Mouse (Mus musculus) embryonic facial prominence, embryonic 10.5 days (tissue): Measurements from ENCODE around the gene Nudt22. TPM values are rescaled to one million over a fixed set of nuclear protein-coding genes. Genes with fewer than 3 reads are reported as not detected.

Experiments
- DNase-seq: peaks from one replicate; pipeline ENCODE4 v3.0.0-alpha.2; 2017; ENCODE audit warnings: low spot score
- H3K27ac ChIP-seq: fragments of 300-500 bp; sonication (generic); replicated peaks from 2 replicates; pipeline ENCODE4 v1.5.1; 2016; ENCODE audit warnings: mild to moderate bottlenecking
- H3K27me3 ChIP-seq: fragments of 300-500 bp; sonication (generic); replicated peaks from 2 replicates; pipeline ENCODE4 v1.6.1; 2016; ENCODE audit warnings: low read depth, mild to moderate bottlenecking; ENCODE audit not compliant: poor library complexity, severe bottlenecking
- H3K36me3 ChIP-seq: fragments of 300-500 bp; sonication (generic); replicated peaks from 2 replicates; pipeline ENCODE4 v1.6.1; 2016; ENCODE audit warnings: mild to moderate bottlenecking, moderate library complexity
- H3K4me1 ChIP-seq: fragments of 300-500 bp; sonication (generic); 2 replicates; pipeline ENCODE4 v1.6.1; 2016
- H3K4me3 ChIP-seq: fragments of 300-500 bp; sonication (generic); 2 replicates; pipeline ENCODE4 v1.5.1; 2016; ENCODE audit warnings: mild to moderate bottlenecking, moderate library complexity
- H3K9me3 ChIP-seq: fragments of 300-500 bp; sonication (generic); 2 replicates; pipeline ENCODE4 v1.6.1; 2016; ENCODE audit warnings: mild to moderate bottlenecking
- WGBS: fragments of 180-500 bp; shearing (Covaris S2); methylation state at CpG from one replicate; pipeline ENCODE4 v1.1.7; 2016; 5-methylcytosine and 5-hydroxymethylcytosine counted together
- polyA plus RNA-seq: library from polyadenylated mRNA; unstranded; fragments of >200 nt; fragmentation: Nextera tagmentation; extraction: Ambion mirVana; gene quantifications from 2 replicates; pipeline ENCODE4 v1.2.1, GENCODE M21; 2016

Gene Nudt22
- polyA plus RNA-seq, 1 experiment from 2014 or later, result 20.1 TPM

GRCm38 (mm10) chr19:6980381-6981093 is 15.4 kb downstream of the Nudt22 start, which contains the start of gene Fkbp2:
TSS of gene Fkbp2 (minus strand) at chr19:6980501.
- peak; percentile 98 for DNase-seq
- H3K9me3 ChIP-seq, result no peaks in the 10 kb centered on the region
- H3K36me3 ChIP-seq, result peaks cover 71% of the 10 kb centered on the region
- H3K27me3 ChIP-seq, result no peaks in the 10 kb centered on the region
- WGBS, result 2% methylated on average over 38 of the region's 38 CpGs
- H3K4me3 ChIP-seq, result peak within 1 kb of the TSS; percentile 92
- peaks cover 52% of the 10 kb centered on the region for H3K4me1 ChIP-seq
- H3K27ac ChIP-seq, result peak within 1 kb of the TSS; percentile 98

- Histone ChIP-seq H3K4me3 (peak overlapping the region; percentile 92), H3K4me1 (peaks cover 52% of the 10 kb centered on the region), H3K27ac (peak overlapping the region; percentile 98), H3K27me3 (no peaks in the 10 kb centered on the region), H3K9me3 (no peaks in the 10 kb centered on the region), H3K36me3 (peaks cover 63% of the 10 kb centered on the region)
- peak; percentile 100 for DNase-seq
- WGBS, result under 1% methylated on average over 59 of the region's 59 CpGs
These were observed 16.2 kb downstream of the Nudt22 start for GRCm38 (mm10) chr19:6979486-6980380.

- whole genome bisulfite sequencing, result 13% methylated on average over 11 of the region's 11 CpGs
- Histone ChIP-seq H3K4me1 (peaks cover 53% of the 10 kb centered on the region), H3K36me3 (peaks cover 57% of the 10 kb centered on the region), H3K27me3 (no peaks in the 10 kb centered on the region), H3K4me3 (peak overlapping the region; percentile 92), H3K27ac (peak overlapping the region; percentile 98), H3K9me3 (no peaks in the 10 kb centered on the region)
- DNase-seq, result peak; percentile 37
These were observed 16.9 kb downstream of the Nudt22 start for GRCm38 (mm10) chr19:6979001-6979479.

GRCm38 (mm10) chr19:6978639-6978974 is 17.3 kb downstream of the Nudt22 start:
- Histone ChIP-seq H3K4me1 (peaks cover 57% of the 10 kb centered on the region), H3K9me3 (no peaks in the 10 kb centered on the region), H3K27ac (0 out of 2 replicates have a peak overlapping the region, but pooled peaks have one; percentile 40), H3K27me3 (no peaks in the 10 kb centered on the region), H3K4me3 (peak overlapping the region; percentile 92), H3K36me3 (peaks cover 53% of the 10 kb centered on the region)
- DNase-seq, result no peak
- 58% methylated on average over 3 of the region's 3 CpGs for whole genome bisulfite sequencing

GRCm38 (mm10) chr19:6977759-6978638 is 17.9 kb downstream of the Nudt22 start:
- Histone ChIP-seq H3K4me1 (peaks cover 60% of the 10 kb centered on the region), H3K4me3 (peak overlapping the region; percentile 92)

GRCm38 (mm10) chr19:6975537-6976521 is 20.1 kb downstream of the Nudt22 start, which contains the start of gene Plcb3:
TSS of gene Plcb3 (minus strand) at chr19:6976470.
- WGBS, result under 1% methylated on average over 16 of the region's 16 CpGs
- Histone ChIP-seq H3K27ac (peak within 1 kb of the TSS; percentile 95), H3K27me3 (no peaks in the 10 kb centered on the region; the same call in 1 of the 2 replicates), H3K4me1 (peaks cover 74% of the 10 kb centered on the region), H3K9me3 (no peaks in the 10 kb centered on the region), H3K36me3 (peaks cover 33% of the 10 kb centered on the region), H3K4me3 (peak within 1 kb of the TSS; percentile 92)
- peak; percentile 79 for DNase-seq

More at GRCm38 (mm10) chr19:6977759-6978638, 17.9 kb downstream of the Nudt22 start:
- H3K9me3 ChIP-seq, result no peaks in the 10 kb centered on the region
- WGBS, result 90% methylated on average over 13 of the region's 13 CpGs
- peaks cover 47% of the 10 kb centered on the region for H3K36me3 ChIP-seq
- no peaks in the 10 kb centered on the region for H3K27me3 ChIP-seq
- H3K27ac ChIP-seq, result peak overlapping the region; percentile 40; the same call in 1 of the 2 replicates
- DNase-seq, result no peak

DNA sequence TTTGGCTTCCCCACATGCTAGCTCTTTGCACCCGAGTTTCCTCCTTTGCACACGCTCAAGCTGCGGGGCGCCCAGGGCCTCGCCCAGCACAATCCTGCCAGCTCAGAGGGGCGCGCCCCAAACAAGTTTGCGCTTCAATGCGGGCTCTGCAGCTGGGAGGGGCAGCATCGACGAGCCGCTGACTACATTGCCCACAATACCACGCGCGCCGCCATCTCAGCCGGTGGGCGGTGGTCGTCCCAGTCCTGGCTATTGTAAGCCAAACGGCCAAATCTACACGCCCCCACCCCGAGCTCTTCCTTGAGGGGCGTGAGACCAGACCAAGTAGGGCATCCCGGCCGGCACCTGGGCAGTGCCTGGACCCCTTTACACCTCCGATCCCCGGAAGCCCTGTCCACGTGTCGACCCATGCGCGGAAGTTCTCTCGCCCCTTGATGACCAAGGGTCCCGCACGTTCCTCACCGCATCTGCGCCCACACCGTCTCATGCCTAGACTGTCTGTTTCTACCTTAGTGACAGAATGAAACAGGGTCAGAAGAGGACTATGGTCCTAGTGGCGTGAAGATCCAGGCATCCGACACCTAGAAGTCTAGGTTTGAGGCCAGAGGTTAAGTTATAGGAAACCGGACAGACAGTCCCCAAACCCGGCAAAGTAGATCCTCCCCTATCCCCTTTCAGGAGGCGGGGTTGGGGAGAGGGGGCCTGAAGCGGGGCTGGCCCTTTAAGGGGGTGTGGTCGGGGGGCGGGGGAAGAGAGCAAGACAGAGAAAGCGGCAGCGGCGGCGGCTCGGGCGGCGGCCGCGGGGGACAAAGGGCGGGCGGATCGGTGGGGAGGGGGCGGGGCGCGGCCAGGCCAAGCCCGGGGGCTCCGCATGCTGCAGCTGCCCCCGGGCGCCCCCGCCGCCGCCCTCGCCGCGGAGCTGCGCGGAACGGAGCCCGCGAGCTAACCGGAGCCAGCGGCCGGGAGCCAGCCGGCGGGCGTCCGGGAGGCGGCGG is 21.4 kb downstream of the Nudt22 start, which contains the start of gene Ppp1r14b:
Ppp1r14b (plus strand) TSS at position 758 of the 995 bp plus-strand sequence.
- peak within 1 kb of the TSS; percentile 92 for H3K4me3 ChIP-seq
- peak; percentile 96 for DNase-seq
- peak within 1 kb of the TSS; percentile 95 for H3K27ac ChIP-seq
- no peaks in the 10 kb centered on the region for H3K9me3 ChIP-seq
- peaks cover 4% of the 10 kb centered on the region for H3K27me3 ChIP-seq
- WGBS, result under 1% methylated on average over 84 of the region's 84 CpGs
- H3K36me3 ChIP-seq, result peaks cover 33% of the 10 kb centered on the region
- H3K4me1 ChIP-seq, result peaks cover 79% of the 10 kb centered on the region

DNA sequence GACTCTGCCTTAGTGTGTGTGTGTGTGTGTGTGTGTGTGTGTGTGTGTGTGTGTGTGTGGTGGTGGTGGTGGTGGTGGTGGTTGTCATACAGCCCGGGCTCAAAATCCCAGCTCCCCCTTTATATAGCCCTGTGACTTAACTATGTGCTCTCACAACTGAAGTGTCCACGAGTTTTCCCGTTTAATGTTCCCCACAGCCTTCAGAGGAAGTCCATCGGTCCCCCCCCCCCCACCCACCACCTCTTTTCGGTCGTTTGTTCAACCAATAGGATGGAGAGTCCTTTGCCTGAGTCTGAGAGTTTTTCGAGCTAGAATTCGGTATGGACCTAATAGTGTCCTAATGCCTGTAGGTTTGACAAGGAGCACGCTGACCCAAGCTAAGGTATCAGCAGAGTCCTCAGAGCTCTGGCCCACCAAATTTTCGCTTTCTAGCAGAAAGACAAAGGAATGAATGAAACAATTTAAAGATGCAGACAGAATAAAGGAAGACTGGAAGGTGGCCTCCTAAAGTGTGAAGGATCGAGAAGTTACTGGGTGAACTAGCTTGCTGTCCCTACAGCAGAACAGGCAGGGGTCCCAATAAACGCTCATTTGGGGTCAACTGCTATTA is 22.2 kb downstream of the Nudt22 start:
- peaks cover 28% of the 10 kb centered on the region for H3K36me3 ChIP-seq
- WGBS, result 36% methylated on average over 12 of the region's 12 CpGs
- H3K27me3 ChIP-seq, result peaks cover 4% of the 10 kb centered on the region
- DNase-seq, result no peak
- peaks cover 79% of the 10 kb centered on the region for H3K4me1 ChIP-seq
- H3K4me3 ChIP-seq, result peak overlapping the region; percentile 92
- H3K9me3 ChIP-seq, result no peaks in the 10 kb centered on the region
- peak overlapping the region; percentile 95 for H3K27ac ChIP-seq

GRCm38 (mm10) chr19:6972247-6972917 is 23.5 kb downstream of the Nudt22 start:
- H3K9me3 ChIP-seq, result no peaks in the 10 kb centered on the region
- H3K36me3 ChIP-seq, result peaks cover 15% of the 10 kb centered on the region
- peak overlapping the region; percentile 52; the same call in 1 of the 2 replicates for H3K27ac ChIP-seq
- DNase-seq, result no peak
- WGBS, result 80% methylated on average over 13 of the region's 13 CpGs
- peaks cover 79% of the 10 kb centered on the region for H3K4me1 ChIP-seq
- peaks cover 12% of the 10 kb centered on the region for H3K27me3 ChIP-seq
- H3K4me3 ChIP-seq, result 0 out of 2 replicates have a peak overlapping the region, but pooled peaks have one; percentile 19
